Mouse (Mus musculus): Measurements from ENCODE around the gene Sebox. TPM values are rescaled to one million over a fixed set of nuclear protein-coding genes. Genes with fewer than 3 reads are reported as not detected.

Gene Sebox
- total RNA-seq (2014; rRNA removed), result 0.71 TPM in 1 of 2 replicates, not detected in the other
- not detected in 2 replicates for polyA plus RNA-seq (2015; fragmentation: Nextera tagmentation; extraction: Ambion mirVana)

- H3K4me3 ChIP-seq (ENCODE audit: low read depth, low read length), result no peak within 1 kb of the TSS
- no peak for TF ChIP-seq CTCF (IDR thresholded peaks at IDR 0.05)
- 70% methylated on average over 7 of the region's 7 CpGs for WGBS
- no peaks in the 10 kb centered on the region for H3K27me3 ChIP-seq (ENCODE audit: insufficient read depth, low read length)
- no peak within 1 kb of the TSS for H3K27ac ChIP-seq (ENCODE audit: low read depth, low read length)
- H3K9me3 ChIP-seq (ENCODE audit: low read length), result no peaks in the 10 kb centered on the region
- ATAC-seq (ENCODE audit: low FRiP score) (no peak), DNase-seq (ENCODE audit: low spot score) (no peak)
- no peaks in the 10 kb centered on the region for H3K4me1 ChIP-seq (ENCODE audit: insufficient read depth, low read length)
- H3K36me3 ChIP-seq (ENCODE audit: insufficient read depth, low read length), result peaks cover 19% of the 10 kb centered on the region
- H3K9ac ChIP-seq (replicated peaks; ENCODE audit: low read length, poor library complexity, severe bottlenecking), result no peak within 1 kb of the TSS
- H3K4me2 ChIP-seq (ENCODE audit: low read depth, low read length, poor library complexity, severe bottlenecking), result no peak within 1 kb of the TSS
Observed at GRCm38 (mm10) chr11:78502909-78503650, at the start of gene Sebox. Gene Sebox, plus strand, starts transcription at chr11:78503447.

GRCm38 (mm10) chr11:78453675-78454074 is 49.6 kb upstream of the Sebox start:
- no peaks in the 10 kb centered on the region for H3K36me3 ChIP-seq (ENCODE audit: insufficient read depth, low read length)
- no peaks in the 10 kb centered on the region for H3K9me3 ChIP-seq (ENCODE audit: low read length)
- 12% methylated on average over 4 of the region's 4 CpGs for WGBS
- no peak overlapping the region for H3K4me2 ChIP-seq (ENCODE audit: low read depth, low read length, poor library complexity, severe bottlenecking)
- no peak for ATAC-seq (ENCODE audit: low FRiP score)
- H3K9ac ChIP-seq (replicated peaks; ENCODE audit: low read length, poor library complexity, severe bottlenecking), result no peak overlapping the region
- no peaks in the 10 kb centered on the region for H3K4me1 ChIP-seq (ENCODE audit: insufficient read depth, low read length)
- peak; percentile 94 for TF ChIP-seq CTCF (IDR thresholded peaks at IDR 0.05)
- DNase-seq (ENCODE audit: low spot score), result peak; percentile 57
- H3K27me3 ChIP-seq (ENCODE audit: insufficient read depth, low read length), result no peaks in the 10 kb centered on the region
- no peak overlapping the region for H3K27ac ChIP-seq (ENCODE audit: low read depth, low read length)
- no peak overlapping the region for H3K4me3 ChIP-seq (ENCODE audit: low read depth, low read length)

- DNase-seq (ENCODE audit: low spot score) (no peak), ATAC-seq (ENCODE audit: low FRiP score) (no peak)
- H3K4me3 ChIP-seq (ENCODE audit: low read depth, low read length), result no peak overlapping the region
- no peaks in the 10 kb centered on the region for H3K27me3 ChIP-seq (ENCODE audit: insufficient read depth, low read length)
- no peaks in the 10 kb centered on the region for H3K4me1 ChIP-seq (ENCODE audit: insufficient read depth, low read length)
- no peak for TF ChIP-seq CTCF (IDR thresholded peaks at IDR 0.05)
- no peak overlapping the region for H3K9ac ChIP-seq (replicated peaks; ENCODE audit: low read length, poor library complexity, severe bottlenecking)
- WGBS, result 68% methylated on average over 7 of the region's 7 CpGs
- H3K9me3 ChIP-seq (ENCODE audit: low read length), result no peaks in the 10 kb centered on the region
- H3K27ac ChIP-seq (ENCODE audit: low read depth, low read length), result no peak overlapping the region
- no peak overlapping the region for H3K4me2 ChIP-seq (ENCODE audit: low read depth, low read length, poor library complexity, severe bottlenecking)
- H3K36me3 ChIP-seq (ENCODE audit: insufficient read depth, low read length), result no peaks in the 10 kb centered on the region
Observed at GRCm38 (mm10) chr11:78454276-78454675, 49.0 kb upstream of the Sebox start.

- H3K36me3 ChIP-seq (ENCODE audit: insufficient read depth, low read length), result no peaks in the 10 kb centered on the region
- H3K4me2 ChIP-seq (ENCODE audit: low read depth, low read length, poor library complexity, severe bottlenecking), result no peak overlapping the region
- peak; percentile 60 for TF ChIP-seq CTCF (IDR thresholded peaks at IDR 0.05)
- no peak overlapping the region for H3K27ac ChIP-seq (ENCODE audit: low read depth, low read length)
- no peaks in the 10 kb centered on the region for H3K27me3 ChIP-seq (ENCODE audit: insufficient read depth, low read length)
- no peaks in the 10 kb centered on the region for H3K9me3 ChIP-seq (ENCODE audit: low read length)
- no peak for ATAC-seq (ENCODE audit: low FRiP score)
- WGBS, result 48% methylated on average over 5 of the region's 5 CpGs
- no peak overlapping the region for H3K4me3 ChIP-seq (ENCODE audit: low read depth, low read length)
- no peak overlapping the region for H3K9ac ChIP-seq (replicated peaks; ENCODE audit: low read length, poor library complexity, severe bottlenecking)
- H3K4me1 ChIP-seq (ENCODE audit: insufficient read depth, low read length), result no peaks in the 10 kb centered on the region
- DNase-seq (ENCODE audit: low spot score), result no peak
Observed at GRCm38 (mm10) chr11:78455308-78455707, 47.9 kb upstream of the Sebox start.

- no peaks in the 10 kb centered on the region for H3K9me3 ChIP-seq (ENCODE audit: low read length)
- H3K27me3 ChIP-seq (ENCODE audit: insufficient read depth, low read length), result no peaks in the 10 kb centered on the region
- no peak for ATAC-seq (ENCODE audit: low FRiP score)
- no peak overlapping the region for H3K9ac ChIP-seq (replicated peaks; ENCODE audit: low read length, poor library complexity, severe bottlenecking)
- no peak for TF ChIP-seq CTCF (IDR thresholded peaks at IDR 0.05)
- 86% methylated on average over 17 of the region's 17 CpGs for whole genome bisulfite sequencing
- H3K4me1 ChIP-seq (ENCODE audit: insufficient read depth, low read length), result no peaks in the 10 kb centered on the region
- H3K27ac ChIP-seq (ENCODE audit: low read depth, low read length), result no peak overlapping the region
- DNase-seq (ENCODE audit: low spot score), result no peak
- H3K4me2 ChIP-seq (ENCODE audit: low read depth, low read length, poor library complexity, severe bottlenecking), result no peak overlapping the region
- H3K36me3 ChIP-seq (ENCODE audit: insufficient read depth, low read length), result no peaks in the 10 kb centered on the region
- no peak overlapping the region for H3K4me3 ChIP-seq (ENCODE audit: low read depth, low read length)
Observed at GRCm38 (mm10) chr11:78458740-78459139, 44.5 kb upstream of the Sebox start.

GRCm38 (mm10) chr11:78461894-78462293 is 41.4 kb upstream of the Sebox start:
- peak; percentile 50 for TF ChIP-seq CTCF (IDR thresholded peaks at IDR 0.05)
- 67% methylated on average over 1 of the region's 1 CpGs for WGBS
- ATAC-seq (ENCODE audit: low FRiP score), result no peak

More at GRCm38 (mm10) chr11:78461894-78462293, 41.4 kb upstream of the Sebox start:
- Histone ChIP-seq H3K9me3 (ENCODE audit: low read length) (no peaks in the 10 kb centered on the region), H3K36me3 (ENCODE audit: insufficient read depth, low read length) (no peaks in the 10 kb centered on the region), H3K4me1 (ENCODE audit: insufficient read depth, low read length) (peaks cover 5% of the 10 kb centered on the region; the same call in 1 of the 2 replicates), H3K27me3 (ENCODE audit: insufficient read depth, low read length) (no peaks in the 10 kb centered on the region), H3K9ac (replicated peaks; ENCODE audit: low read length, poor library complexity, severe bottlenecking) (no peak overlapping the region), H3K27ac (ENCODE audit: low read depth, low read length) (no peak overlapping the region), H3K4me3 (ENCODE audit: low read depth, low read length) (no peak overlapping the region), H3K4me2 (ENCODE audit: low read depth, low read length, poor library complexity, severe bottlenecking) (no peak overlapping the region)
- DNase-seq (ENCODE audit: low spot score), result no peak

All from midbrain, postnatal 0 days (tissue).